Mouse (Mus musculus): ENCODE measurements around the gene Pimreg. TPM values are rescaled to one million over a fixed set of nuclear protein-coding genes. Genes with fewer than 3 reads are reported as not detected.

Pimreg gene
- polyA plus RNA-seq (2021; fragmentation: Nextera tagmentation): 0.60 and 0.74 TPM in 2 replicates
- long read RNA-seq, experiment 1, partial matches to known transcripts: 1 of 2 reads
- long read RNA-seq, experiment 1, other reads (novel, unspliced or antisense): 0 of 2 reads
- long read RNA-seq, experiment 2, partial matches to known transcripts: 0 of 3 reads
- long read RNA-seq, experiment 2, other reads (novel, unspliced or antisense): 0 of 3 reads

DNA sequence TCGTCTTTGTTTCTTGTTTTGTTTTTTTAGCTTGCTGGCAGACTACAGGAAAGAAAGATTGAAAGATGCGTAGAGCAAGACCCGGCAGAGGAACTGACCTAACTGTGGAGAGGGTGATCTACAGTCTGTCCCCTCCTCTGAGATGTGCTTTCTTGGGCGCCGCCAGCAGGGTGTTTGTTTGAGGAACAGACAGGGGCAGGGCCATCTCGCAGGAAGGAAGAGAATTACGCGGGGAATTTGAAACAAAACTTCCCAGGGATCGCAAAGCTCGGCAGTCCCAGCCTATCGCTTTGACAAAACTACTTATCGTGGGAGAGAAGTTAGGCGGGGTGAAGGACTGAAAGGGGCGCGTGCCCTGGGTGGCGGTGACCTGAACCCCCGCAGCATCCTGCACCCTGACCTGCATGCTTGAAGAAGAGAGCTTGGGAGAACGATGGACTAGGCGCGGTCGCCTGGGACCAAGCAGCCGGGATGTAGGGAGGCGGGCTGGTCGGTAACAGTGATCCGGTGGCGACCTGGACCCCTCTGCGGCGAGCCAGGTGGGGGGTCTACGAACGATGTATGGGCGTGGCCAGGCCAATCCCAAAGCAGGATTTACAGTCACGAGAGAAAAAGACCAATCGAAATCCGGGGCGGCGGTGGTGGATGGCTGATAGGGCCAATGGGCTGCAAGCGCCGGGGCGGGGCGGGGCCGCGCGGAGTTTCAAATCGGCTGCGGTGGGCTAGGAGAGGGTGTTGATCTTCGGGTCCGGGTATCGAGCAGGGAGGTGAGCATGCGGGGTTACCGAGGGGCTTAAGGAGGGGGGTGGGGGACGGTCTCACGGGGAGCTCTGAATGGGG, at the start of gene Pimreg:
TSS of gene Pimreg (plus strand) at position 265 of the 840 bp plus-strand sequence.

DNA sequence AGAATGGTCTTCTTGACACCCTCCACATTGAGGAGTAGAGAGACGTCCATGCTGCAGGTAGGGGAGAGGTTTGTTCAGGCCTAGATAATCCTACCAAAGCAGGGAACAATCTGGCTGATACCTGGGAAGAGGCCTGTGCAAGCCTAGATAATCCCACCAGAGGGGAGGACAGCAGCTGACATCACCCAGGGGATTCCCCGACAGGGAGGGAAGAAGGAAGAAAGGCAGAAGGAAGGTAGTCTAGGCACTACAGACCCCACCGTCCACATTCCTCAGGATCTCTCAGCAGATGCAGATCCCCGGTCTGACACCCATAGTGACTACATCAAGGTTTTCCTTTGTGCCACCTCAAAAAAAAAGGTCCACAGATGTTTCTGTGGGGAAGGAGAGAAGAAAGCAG, 4.4 kb upstream of the Pimreg start, which contains the start of gene Aipl1:
TSS of gene Aipl1 (minus strand) at position 101 of the 400 bp plus-strand sequence.

Other genes with a start within 250 kb of the Pimreg start
- gene Aipl1, start 4.5 kb upstream of the Pimreg start, polyA plus RNA-seq (2021; fragmentation: Nextera tagmentation): not detected in 2 replicates
- gene Pitpnm3, start 93.7 kb downstream of the Pimreg start, polyA plus RNA-seq (2021; fragmentation: Nextera tagmentation): 7.3 and 12.1 TPM in 2 replicates
- 0.13 and 0.23 TPM in 2 replicates for gene Gm43951, start 164.8 kb downstream of the Pimreg start, polyA plus RNA-seq (2021; fragmentation: Nextera tagmentation)
- gene 4933427D14Rik, start 165.4 kb downstream of the Pimreg start, polyA plus RNA-seq (2021; fragmentation: Nextera tagmentation): 4.5 and 5.0 TPM in 2 replicates
- 137 and 139 TPM in 2 replicates for gene Txndc17, start 165.5 kb downstream of the Pimreg start, polyA plus RNA-seq (2021; fragmentation: Nextera tagmentation)
- gene Med31, start 173.6 kb downstream of the Pimreg start, polyA plus RNA-seq (2021; fragmentation: Nextera tagmentation): 34.7 and 40.8 TPM in 2 replicates
- 9.4 and 15.0 TPM in 2 replicates for gene Slc13a5, start 225.2 kb downstream of the Pimreg start, polyA plus RNA-seq (2021; fragmentation: Nextera tagmentation)